Mouse (Mus musculus): ENCODE data around the gene Dnm3. TPM values are rescaled to one million over a fixed set of nuclear protein-coding genes. Genes with fewer than 3 reads are reported as not detected.

The Dnm3 gene
- polyA plus RNA-seq, 1 experiment from 2014 or later = 6.9 TPM

- Histone ChIP-seq H3K27me3 (replicated peaks; ENCODE audit: control insufficient read depth, insufficient read depth, low read length) (no peaks in the 10 kb centered on the region), H3K4me2 (ENCODE audit: low read length) (no peak overlapping the region), H3K9ac (ENCODE audit: low read length) (no peak overlapping the region), H3K27ac (ENCODE audit: low read depth) (no peak overlapping the region), H3K9me3 (ENCODE audit: control insufficient read depth, low read length) (no peaks in the 10 kb centered on the region), H3K4me3 (ENCODE audit: low read depth, low read length) (no peak overlapping the region), H3K36me3 (ENCODE audit: control insufficient read depth, insufficient read depth, low read length) (no peaks in the 10 kb centered on the region), H3K4me1 (replicated peaks; ENCODE audit: control insufficient read depth, insufficient read depth, low read length) (peaks cover 50% of the 10 kb centered on the region)
- ATAC-seq (replicated peaks; ENCODE audit: low FRiP score, low TSS enrichment, low read depth) (no peak; the same call in 1 of the 2 replicates), DNase-seq (ENCODE audit: low spot score) (no peak)
- 50% methylated on average over 4 of the region's 4 CpGs for WGBS
Measured at GRCm38 (mm10) chr1:162020766-162021165, 457.1 kb downstream of the Dnm3 start.

DNA sequence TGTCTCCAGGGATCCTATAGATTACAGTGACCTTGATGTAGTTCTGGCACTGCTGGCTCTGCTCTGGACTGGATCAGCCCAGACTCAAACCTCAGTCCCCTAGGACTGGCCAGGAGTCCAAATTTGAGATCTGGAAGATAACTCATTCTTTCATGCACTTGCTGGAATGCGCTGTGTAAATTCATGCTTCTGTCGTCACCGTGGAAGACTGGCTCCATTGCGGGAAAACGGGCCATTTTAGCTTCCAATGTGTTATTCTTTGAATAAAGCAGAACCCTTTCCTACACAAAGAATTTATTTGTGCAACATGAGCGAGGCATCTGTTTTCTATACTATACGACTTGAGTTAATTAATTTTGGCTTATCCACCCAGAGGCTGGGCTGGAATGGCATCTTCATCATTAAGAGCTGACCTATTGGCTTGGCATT, 457.5 kb downstream of the Dnm3 start:
- H3K4me1 ChIP-seq (replicated peaks; ENCODE audit: control insufficient read depth, insufficient read depth, low read length) = peaks cover 54% of the 10 kb centered on the region
- H3K27ac ChIP-seq (ENCODE audit: low read depth) = peak overlapping the region; percentile 35; the same call in 1 of the 2 replicates
- no peaks in the 10 kb centered on the region for H3K9me3 ChIP-seq (ENCODE audit: control insufficient read depth, low read length)
- H3K4me2 ChIP-seq (ENCODE audit: low read length) = no peak overlapping the region
- no peak overlapping the region for H3K9ac ChIP-seq (ENCODE audit: low read length)
- peak; percentile 54 for DNase-seq (ENCODE audit: low spot score)
- H3K27me3 ChIP-seq (replicated peaks; ENCODE audit: control insufficient read depth, insufficient read depth, low read length) = no peaks in the 10 kb centered on the region
- no peaks in the 10 kb centered on the region for H3K36me3 ChIP-seq (ENCODE audit: control insufficient read depth, insufficient read depth, low read length)
- no peak overlapping the region for H3K4me3 ChIP-seq (ENCODE audit: low read depth, low read length)
- ATAC-seq (replicated peaks; ENCODE audit: low FRiP score, low TSS enrichment, low read depth) = peak; percentile 59
- WGBS = 36% methylated on average over 7 of the region's 7 CpGs

DNA sequence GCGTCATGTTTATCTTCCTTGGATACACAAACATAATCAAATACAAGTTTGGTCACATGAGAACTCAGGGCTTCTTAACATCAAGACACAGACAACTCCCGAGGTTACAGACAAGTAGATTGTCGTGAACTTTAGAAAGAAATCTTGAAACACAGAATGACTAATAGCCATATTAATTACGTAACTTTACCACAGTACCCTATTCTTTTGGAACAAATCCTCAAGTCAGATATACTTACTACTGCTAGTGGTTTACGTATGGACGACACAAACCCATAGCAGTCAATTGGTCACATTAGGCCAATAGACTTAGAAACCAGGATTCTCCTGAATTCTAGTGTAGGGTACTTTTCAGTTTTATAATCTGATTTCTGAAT, 459.2 kb downstream of the Dnm3 start:
- WGBS = 55% methylated on average over 6 of the region's 6 CpGs
- H3K27me3 ChIP-seq (replicated peaks; ENCODE audit: control insufficient read depth, insufficient read depth, low read length) = no peaks in the 10 kb centered on the region
- ATAC-seq (replicated peaks; ENCODE audit: low FRiP score, low TSS enrichment, low read depth) (no peak), DNase-seq (ENCODE audit: low spot score) (no peak)
- no peaks in the 10 kb centered on the region for H3K9me3 ChIP-seq (ENCODE audit: control insufficient read depth, low read length)
- H3K9ac ChIP-seq (ENCODE audit: low read length) = no peak overlapping the region
- no peak overlapping the region for H3K4me2 ChIP-seq (ENCODE audit: low read length)
- H3K36me3 ChIP-seq (ENCODE audit: control insufficient read depth, insufficient read depth, low read length) = no peaks in the 10 kb centered on the region
- H3K4me1 ChIP-seq (replicated peaks; ENCODE audit: control insufficient read depth, insufficient read depth, low read length) = peaks cover 54% of the 10 kb centered on the region
- peak overlapping the region; percentile 86 for H3K27ac ChIP-seq (ENCODE audit: low read depth)
- no peak overlapping the region for H3K4me3 ChIP-seq (ENCODE audit: low read depth, low read length)

DNA sequence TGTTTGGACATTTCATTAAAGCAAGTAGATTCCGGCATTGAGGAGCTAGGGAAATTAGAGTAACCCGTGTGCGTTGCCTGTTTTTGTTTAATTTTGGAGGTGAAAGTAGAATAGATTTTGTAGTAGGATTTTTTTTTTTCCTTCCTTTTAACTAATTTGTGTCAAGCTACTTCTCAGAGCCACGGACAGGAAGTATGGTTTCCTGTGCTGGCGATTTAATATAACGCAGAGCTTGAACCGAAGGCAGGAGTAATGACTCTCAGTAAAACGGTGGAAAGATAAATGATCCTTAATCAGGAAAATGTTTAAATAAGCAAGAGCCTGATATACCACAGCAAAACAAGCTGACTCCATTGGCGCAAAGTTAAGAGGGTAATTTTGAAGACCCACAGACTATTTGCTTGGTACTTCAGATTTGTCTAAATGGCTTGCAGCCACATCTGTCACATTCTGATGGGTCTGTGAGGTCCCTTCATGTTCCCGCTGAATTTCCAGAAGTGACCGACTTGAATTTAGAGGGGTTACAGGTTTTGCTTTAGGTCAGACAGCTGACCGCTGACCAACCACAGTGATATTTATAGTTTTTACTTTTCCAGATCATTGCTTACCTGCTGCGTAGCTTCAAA, 459.7 kb downstream of the Dnm3 start:
- Histone ChIP-seq H3K4me1 (replicated peaks; ENCODE audit: control insufficient read depth, insufficient read depth, low read length) (peaks cover 53% of the 10 kb centered on the region), H3K27me3 (replicated peaks; ENCODE audit: control insufficient read depth, insufficient read depth, low read length) (no peaks in the 10 kb centered on the region), H3K9me3 (ENCODE audit: control insufficient read depth, low read length) (no peaks in the 10 kb centered on the region), H3K4me2 (ENCODE audit: low read length) (0 out of 2 replicates have a peak overlapping the region, but pooled peaks have one; percentile 7), H3K36me3 (ENCODE audit: control insufficient read depth, insufficient read depth, low read length) (no peaks in the 10 kb centered on the region), H3K27ac (ENCODE audit: low read depth) (peak overlapping the region; percentile 86), H3K9ac (ENCODE audit: low read length) (no peak overlapping the region), H3K4me3 (ENCODE audit: low read depth, low read length) (no peak overlapping the region)
- peak; percentile 51 for DNase-seq (ENCODE audit: low spot score)
- ATAC-seq (replicated peaks; ENCODE audit: low FRiP score, low TSS enrichment, low read depth) = no peak
- 26% methylated on average over 13 of the region's 13 CpGs for WGBS

DNA sequence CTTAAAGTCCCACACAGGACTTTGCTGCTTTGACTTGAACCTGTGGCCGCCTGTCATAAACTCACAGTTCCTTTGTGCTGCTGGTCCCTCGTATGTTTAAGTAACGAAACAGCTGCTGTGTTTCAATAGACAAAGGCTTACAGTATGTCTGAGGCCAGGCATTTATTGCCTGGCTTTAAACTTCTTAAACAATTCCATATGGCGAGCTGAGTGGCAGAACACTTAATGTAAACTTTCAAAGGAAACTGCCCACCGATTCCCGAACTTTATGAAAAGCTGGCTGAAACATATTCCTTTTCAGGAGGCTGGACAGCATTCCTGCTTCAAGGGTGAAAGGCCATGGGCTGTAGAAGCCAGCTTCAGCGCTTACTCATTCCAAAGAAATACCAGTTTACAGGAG, 460.9 kb downstream of the Dnm3 start:
- ATAC-seq (replicated peaks; ENCODE audit: low FRiP score, low TSS enrichment, low read depth) (no peak), DNase-seq (ENCODE audit: low spot score) (no peak)
- Histone ChIP-seq H3K4me3 (ENCODE audit: low read depth, low read length) (no peak overlapping the region), H3K4me1 (replicated peaks; ENCODE audit: control insufficient read depth, insufficient read depth, low read length) (peaks cover 53% of the 10 kb centered on the region), H3K27ac (ENCODE audit: low read depth) (peak overlapping the region; percentile 86), H3K36me3 (ENCODE audit: control insufficient read depth, insufficient read depth, low read length) (no peaks in the 10 kb centered on the region), H3K9ac (ENCODE audit: low read length) (no peak overlapping the region), H3K27me3 (replicated peaks; ENCODE audit: control insufficient read depth, insufficient read depth, low read length) (no peaks in the 10 kb centered on the region), H3K9me3 (ENCODE audit: control insufficient read depth, low read length) (no peaks in the 10 kb centered on the region), H3K4me2 (ENCODE audit: low read length) (no peak overlapping the region)
- WGBS = 11% methylated on average over 7 of the region's 7 CpGs

DNA sequence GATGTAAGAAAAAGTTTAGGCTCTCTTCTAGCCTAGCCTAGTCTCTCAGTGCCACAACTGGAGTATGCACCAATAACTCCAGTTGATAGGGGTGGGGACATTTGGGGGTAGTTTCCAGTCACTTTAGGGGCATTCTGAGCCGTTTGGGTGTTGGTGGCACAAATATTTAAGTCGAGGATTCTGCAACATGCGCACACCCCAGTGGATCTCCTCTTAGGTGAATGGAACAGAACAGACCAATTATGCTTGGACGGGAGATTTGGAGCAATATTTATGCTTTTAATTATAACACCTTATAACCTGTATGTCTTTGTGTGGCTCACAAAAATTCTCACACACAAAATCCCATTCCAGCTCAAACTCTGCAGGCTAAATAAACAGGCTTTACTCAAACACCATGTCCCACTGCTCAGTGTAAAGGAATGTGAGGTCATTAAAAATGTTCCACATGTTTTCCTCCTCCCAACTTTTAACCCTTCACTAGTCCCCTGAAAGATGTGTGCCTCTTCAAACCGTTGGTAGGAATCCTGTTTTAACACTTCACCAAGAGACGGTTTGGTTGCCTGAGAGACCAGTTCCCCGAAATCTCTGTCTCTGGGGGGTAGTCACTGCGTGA, 462.5 kb downstream of the Dnm3 start:
- Histone ChIP-seq H3K4me1 (replicated peaks; ENCODE audit: control insufficient read depth, insufficient read depth, low read length) (peaks cover 38% of the 10 kb centered on the region), H3K4me3 (ENCODE audit: low read depth, low read length) (no peak overlapping the region), H3K36me3 (ENCODE audit: control insufficient read depth, insufficient read depth, low read length) (no peaks in the 10 kb centered on the region), H3K27ac (ENCODE audit: low read depth) (peak overlapping the region; percentile 86), H3K9me3 (ENCODE audit: control insufficient read depth, low read length) (no peaks in the 10 kb centered on the region), H3K27me3 (replicated peaks; ENCODE audit: control insufficient read depth, insufficient read depth, low read length) (no peaks in the 10 kb centered on the region), H3K4me2 (ENCODE audit: low read length) (no peak overlapping the region), H3K9ac (ENCODE audit: low read length) (no peak overlapping the region)
- 37% methylated on average over 8 of the region's 8 CpGs for WGBS
- no peak for ATAC-seq (replicated peaks; ENCODE audit: low FRiP score, low TSS enrichment, low read depth)
- DNase-seq (ENCODE audit: low spot score) = no peak

GRCm38 (mm10) chr1:162013561-162013960, 464.3 kb downstream of the Dnm3 start:
- Histone ChIP-seq H3K4me1 (replicated peaks; ENCODE audit: control insufficient read depth, insufficient read depth, low read length) (peaks cover 42% of the 10 kb centered on the region), H3K4me3 (ENCODE audit: low read depth, low read length) (no peak overlapping the region), H3K9me3 (ENCODE audit: control insufficient read depth, low read length) (no peaks in the 10 kb centered on the region), H3K27ac (ENCODE audit: low read depth) (no peak overlapping the region), H3K27me3 (replicated peaks; ENCODE audit: control insufficient read depth, insufficient read depth, low read length) (no peaks in the 10 kb centered on the region), H3K4me2 (ENCODE audit: low read length) (no peak overlapping the region), H3K9ac (ENCODE audit: low read length) (no peak overlapping the region), H3K36me3 (ENCODE audit: control insufficient read depth, insufficient read depth, low read length) (no peaks in the 10 kb centered on the region)
- ATAC-seq (replicated peaks; ENCODE audit: low FRiP score, low TSS enrichment, low read depth) (no peak), DNase-seq (ENCODE audit: low spot score) (no peak)
- WGBS = 63% methylated on average over 4 of the region's 4 CpGs

DNA sequence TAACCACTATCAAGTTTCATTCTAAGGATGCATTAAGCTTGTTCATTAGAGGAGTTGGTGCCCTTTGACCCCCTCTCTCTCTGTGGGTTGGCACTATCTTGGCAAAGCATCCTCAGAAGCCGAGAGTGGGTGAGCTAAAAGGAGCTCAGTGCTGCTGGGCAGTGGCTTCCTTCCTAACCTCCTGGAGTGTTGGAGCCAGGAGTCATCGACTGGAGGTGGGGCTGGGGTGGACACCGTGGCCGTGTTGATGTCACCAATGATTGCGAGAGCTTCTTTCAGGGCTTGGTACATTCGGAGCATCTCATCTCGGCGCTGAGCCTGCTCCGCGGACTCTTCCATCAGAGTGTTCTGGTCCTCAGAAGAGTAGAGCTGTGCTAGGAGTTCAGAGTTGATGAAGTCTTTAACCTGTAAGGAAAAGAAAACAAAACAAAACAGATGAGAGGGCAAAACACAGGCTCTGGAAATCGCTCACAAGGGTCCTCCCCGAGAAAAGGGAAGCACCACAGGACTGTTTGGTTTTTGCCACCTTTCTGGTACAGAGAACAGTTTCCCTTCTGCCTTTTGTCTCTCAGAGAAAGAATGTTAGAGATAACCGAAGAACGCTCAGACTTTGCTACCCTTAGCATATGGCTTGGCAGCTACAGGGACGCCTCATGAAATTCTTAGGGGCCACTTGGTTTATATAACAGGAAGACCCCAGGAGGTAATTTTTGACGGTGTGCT, 466.1 kb downstream of the Dnm3 start:
- no peaks in the 10 kb centered on the region for H3K36me3 ChIP-seq (ENCODE audit: control insufficient read depth, insufficient read depth, low read length)
- WGBS = 73% methylated on average over 16 of the region's 16 CpGs
- no peak overlapping the region for H3K9ac ChIP-seq (ENCODE audit: low read length)
- ATAC-seq (replicated peaks; ENCODE audit: low FRiP score, low TSS enrichment, low read depth) (no peak), DNase-seq (ENCODE audit: low spot score) (no peak)
- H3K27me3 ChIP-seq (replicated peaks; ENCODE audit: control insufficient read depth, insufficient read depth, low read length) = no peaks in the 10 kb centered on the region
- H3K27ac ChIP-seq (ENCODE audit: low read depth) = no peak overlapping the region
- no peaks in the 10 kb centered on the region for H3K9me3 ChIP-seq (ENCODE audit: control insufficient read depth, low read length)
- H3K4me3 ChIP-seq (ENCODE audit: low read depth, low read length) = no peak overlapping the region
- H3K4me2 ChIP-seq (ENCODE audit: low read length) = no peak overlapping the region
- peaks cover 28% of the 10 kb centered on the region for H3K4me1 ChIP-seq (replicated peaks; ENCODE audit: control insufficient read depth, insufficient read depth, low read length)
